Mouse (Mus musculus) gastrocnemius, postnatal 36 days (tissue): ENCODE results near the gene Ppp1r27. TPM values are rescaled to one million over a fixed set of nuclear protein-coding genes. Genes with fewer than 3 reads are reported as not detected.
"Not testable (repeated sequence)": the region's sequence is repeated elsewhere in the genome, so short reads cannot be mapped to it uniquely, and the experiment has no call there.

Source experiments
- DNase-seq, 2 experiments: peaks; one replicate each; pipeline ENCODE4 v3.0.0; 2022
- intact Hi-C: fragments of 180-260 bp; cut with DNase I; formaldehyde crosslinking; loops from one replicate; pipeline ENCODE4 v1.15.1; 2025
- long read RNA-seq, 2 experiments: library from polyadenylated mRNA; stranded (forward); transcript quantifications; one replicate each; pipeline ENCODE4 v2.0.0; 2021
- total RNA-seq, 2 experiments: library from RNA; stranded (reverse); gene quantifications; 2 replicates each; pipeline ENCODE4 v1.2.3; 2021

The Ppp1r27 gene
- 100 to 1,000 TPM; 153 to 173 TPM for total RNA-seq
- long read RNA-seq, experiment 1, transcript Ppp1r27-201 (3 exons, 771 nt): major isoform, 332 of 397 reads
- long read RNA-seq, experiment 1, partial matches to known transcripts: 36 of 397 reads
- long read RNA-seq, experiment 1, other reads (novel, unspliced or antisense): 29 of 397 reads
- long read RNA-seq, experiment 2, transcript Ppp1r27-201 (3 exons, 771 nt): major isoform, 479 of 569 reads
- long read RNA-seq, experiment 2, partial matches to known transcripts: 25 of 569 reads
- long read RNA-seq, experiment 2, other reads (novel, unspliced or antisense): 65 of 569 reads

GRCm38 (mm10) chr11:120550810-120551440, at the start of gene Ppp1r27:
TSS of gene Ppp1r27 (minus strand) at chr11:120551132.
- intact Hi-C loops: no loop called here
- no peak for DNase-seq

DNA sequence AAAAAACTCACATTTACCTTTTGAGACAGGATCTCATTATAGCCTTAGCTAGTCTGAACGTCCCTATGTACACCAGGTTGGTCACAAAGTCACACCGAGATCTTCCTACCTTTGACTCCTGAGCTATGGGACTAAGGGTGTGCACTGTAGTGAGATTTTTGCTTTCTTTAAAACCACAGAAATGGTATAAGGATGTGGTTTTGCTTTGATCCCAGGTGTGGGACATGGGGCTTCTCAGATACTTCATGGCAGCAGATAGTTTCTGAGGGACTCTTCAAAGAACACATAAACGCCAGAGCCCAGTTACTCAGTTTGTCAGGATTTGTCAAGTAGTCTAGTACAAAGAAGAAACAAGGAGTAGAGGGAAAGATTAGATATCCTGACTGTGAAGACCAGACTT, 49.8 kb upstream of the Ppp1r27 start:
- no peak for DNase-seq
- intact Hi-C loops: no loop called here

DNA sequence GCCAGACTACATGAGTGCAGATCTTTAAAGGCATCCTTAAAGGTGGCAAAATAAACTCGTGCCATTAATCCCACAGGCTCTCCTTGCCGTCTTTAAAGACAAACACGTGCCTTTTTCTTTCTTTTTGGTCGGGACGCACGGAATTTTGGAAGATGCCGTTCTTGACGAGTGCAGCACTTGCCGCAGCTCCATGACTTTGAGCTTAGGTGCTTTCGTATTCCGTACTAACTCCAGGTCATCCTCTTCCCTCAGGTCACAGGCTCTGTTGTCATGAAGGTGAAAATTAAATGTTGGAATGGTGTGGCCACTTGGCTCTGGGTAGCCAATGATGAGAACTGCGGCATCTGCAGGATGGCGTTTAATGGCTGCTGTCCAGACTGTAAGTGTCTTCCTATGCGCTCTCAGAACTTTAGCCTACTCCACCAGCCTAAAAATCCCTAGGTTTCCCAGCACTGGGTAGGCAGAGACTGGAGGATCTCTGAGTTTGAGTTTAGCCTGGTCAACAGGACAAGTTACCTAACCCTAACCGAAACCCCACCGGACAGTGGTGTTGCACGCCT, 48.1 kb upstream of the Ppp1r27 start:
- DNase-seq: no peak
- intact Hi-C loops: loop anchor here (2.0 kb wide), 1 partner anchor 18 kb away; the partner anchor contains the start of gene Arhgdia

- intact Hi-C loops: loop anchor here (2.0 kb wide), 1 partner anchor 18 kb away; the partner anchor contains the start of gene Arhgdia
- peak; percentile 87 to 90 for DNase-seq
Measured at GRCm38 (mm10) chr11:120598283-120598989, 47.5 kb upstream of the Ppp1r27 start, which contains the start of the genes Alyref and Anapc11. TSS of gene Alyref (minus strand) at chr11:120598365. TSS of gene Anapc11 (plus strand) at chr11:120598421.

DNA sequence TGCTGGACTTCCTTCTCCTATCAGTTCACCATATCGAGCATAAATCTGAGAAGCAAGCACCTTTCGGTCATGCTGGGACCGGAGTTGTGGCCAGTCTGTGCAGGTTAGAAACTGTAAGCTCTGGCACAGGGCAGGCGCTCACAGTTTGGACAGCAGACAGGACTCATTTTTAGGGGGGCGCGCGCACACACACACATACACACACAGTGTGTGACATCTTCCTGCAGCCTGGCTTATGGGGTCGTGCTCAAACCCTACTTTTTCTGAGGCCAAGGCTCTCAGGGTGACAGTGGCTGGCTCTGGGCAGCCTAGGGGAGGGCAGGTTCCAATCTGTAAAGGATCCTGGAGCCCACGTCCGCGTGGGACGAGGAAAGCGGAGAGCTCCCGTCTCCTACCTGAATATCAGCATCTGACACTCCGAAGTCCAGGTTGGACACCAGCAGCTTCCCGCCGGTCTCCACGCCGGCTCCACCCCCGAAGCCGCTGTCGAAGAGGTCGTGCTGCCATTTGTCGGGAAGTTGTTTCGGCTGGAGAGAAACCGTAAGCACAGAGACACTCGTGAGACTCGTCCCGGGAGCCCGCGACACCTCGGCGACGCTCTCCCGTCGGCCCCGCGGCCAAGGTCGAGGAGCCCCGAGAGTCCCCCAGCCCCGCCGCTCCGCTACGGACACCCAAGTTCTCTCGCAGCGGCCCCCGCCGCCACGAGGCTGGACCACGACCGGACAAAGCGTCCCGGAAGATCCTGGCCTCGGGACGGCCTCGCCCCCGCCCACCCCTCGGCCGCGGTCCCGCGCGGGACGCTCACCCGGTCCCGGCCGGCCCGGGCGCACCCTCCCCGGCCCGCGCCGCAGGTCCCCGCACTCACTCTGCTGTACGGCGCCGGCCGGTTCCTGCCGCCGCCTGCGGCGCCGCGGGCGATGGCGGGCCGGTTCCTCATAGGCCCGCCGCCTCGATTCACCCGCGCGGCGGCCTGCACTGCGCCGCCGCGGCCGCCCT, 46.6 kb upstream of the Ppp1r27 start:
- intact Hi-C loops: loop anchor here (2.0 kb wide), 1 partner anchor 17 kb away; the partner anchor contains the start of gene Arhgdia
- no peak for DNase-seq

GRCm38 (mm10) chr11:120588531-120588930, 37.6 kb upstream of the Ppp1r27 start:
- intact Hi-C loops: no loop called here
- no peak for DNase-seq

DNA sequence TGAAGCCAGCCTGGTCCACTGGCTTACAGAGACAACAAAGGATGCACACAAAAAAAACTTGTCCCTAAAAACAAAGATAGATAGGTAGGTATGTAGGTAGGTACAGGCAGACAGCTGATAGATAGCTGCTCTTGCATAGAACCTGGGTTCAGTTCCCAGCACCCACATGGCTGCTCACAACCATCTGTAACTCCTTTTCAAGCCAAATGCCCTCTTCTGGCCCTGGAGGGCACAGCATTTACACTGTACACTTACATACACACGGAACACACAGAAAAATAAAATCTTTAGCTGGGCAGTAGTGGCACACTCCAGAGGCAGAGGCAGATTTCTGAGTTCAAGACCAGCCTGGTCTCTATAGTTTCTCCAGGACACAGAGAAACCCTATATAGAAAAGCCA, 33.0 kb upstream of the Ppp1r27 start:
- no peak for DNase-seq
- intact Hi-C loops: no loop called here

DNA sequence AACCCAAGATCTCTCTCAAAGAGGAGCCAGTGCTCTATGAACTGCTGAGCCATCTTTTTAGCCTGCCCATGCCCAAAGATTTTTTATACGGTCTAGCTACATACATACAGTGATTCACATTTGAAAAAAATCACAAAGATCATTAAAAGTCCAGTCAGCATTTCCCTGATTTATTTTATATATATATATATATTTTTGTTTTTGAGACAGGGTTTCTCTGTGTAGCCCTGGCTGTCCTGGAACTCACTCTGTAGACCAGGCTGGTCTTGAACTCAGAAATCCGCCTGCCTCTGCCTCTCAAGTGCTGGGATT, 32.0 kb upstream of the Ppp1r27 start:
- DNase-seq, intact Hi-C loops: not testable (repeated sequence)

DNA sequence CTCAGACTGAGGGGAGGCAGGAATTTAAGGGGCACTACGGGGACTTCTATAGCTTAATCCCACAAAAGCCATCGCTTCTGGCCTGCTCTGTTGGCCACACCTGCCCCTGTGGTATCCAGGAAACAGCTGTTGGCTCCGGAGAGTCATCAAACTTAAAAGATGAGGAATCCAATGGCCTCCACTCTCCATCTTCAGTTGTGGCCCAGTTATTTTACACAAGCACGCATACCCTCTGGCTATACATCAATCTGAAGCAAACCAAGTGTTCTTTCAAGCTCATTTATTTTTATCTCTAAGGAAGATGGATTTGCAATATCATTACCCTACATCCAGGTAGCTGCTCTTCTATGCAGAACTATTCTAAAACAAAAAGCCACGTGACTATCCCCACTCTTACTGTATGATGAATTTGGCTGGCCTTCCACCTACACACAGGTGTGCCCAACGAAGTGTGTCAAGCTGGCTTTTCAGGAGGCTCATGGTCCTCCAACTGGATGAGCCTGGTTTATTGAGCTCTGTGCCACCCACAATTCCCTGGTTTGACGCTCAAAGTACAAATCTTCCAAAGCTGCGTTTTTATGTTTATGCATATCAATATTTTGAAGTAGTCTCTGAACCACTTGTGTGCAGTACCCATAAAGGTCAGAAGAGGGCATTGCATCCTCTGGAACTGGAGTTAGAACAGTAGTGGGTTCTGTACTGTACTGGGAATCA, 31.5 kb upstream of the Ppp1r27 start:
- intact Hi-C loops: no loop called here
- DNase-seq: no peak

DNA sequence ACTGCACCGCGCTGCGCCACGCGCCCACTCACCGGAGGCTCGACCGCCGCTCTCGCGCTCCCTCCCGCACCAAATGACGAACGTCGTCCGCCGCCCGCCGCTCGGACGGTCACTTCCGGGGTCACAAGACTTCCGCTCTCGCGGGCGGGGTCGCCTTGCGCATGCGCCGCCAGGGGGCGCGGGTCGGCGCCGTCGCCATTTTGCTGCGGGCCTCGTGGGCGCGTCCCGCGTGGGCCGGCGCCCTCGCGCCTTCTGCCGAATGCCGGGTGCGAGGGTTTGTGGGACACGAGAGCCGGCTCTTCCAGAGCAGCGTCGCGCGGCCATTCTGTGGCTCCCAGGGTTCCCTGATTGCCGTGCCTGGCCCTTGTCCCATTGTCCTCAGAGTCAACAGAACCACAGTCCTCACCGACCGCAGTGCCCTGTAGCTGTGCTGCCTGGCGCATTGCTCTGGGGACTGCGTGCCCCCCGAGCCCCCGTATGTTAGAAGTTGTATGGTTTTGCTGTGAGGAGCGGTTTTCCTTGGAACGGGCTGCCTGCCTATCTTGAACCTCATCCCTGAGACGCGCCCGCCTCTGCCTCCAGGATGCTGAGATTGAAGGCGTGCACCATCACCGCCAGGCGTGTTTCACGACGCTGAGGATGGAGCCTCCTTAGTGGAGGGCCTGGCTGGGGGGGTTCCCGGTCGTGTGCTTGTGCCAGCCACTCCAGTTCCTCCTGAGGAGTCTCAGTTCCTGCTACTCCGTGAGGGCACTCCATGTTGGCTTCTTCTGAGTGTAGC, 30.7 kb upstream of the Ppp1r27 start, which contains the start of gene Arhgdia:
Gene Arhgdia, minus strand, starts transcription at position 135 of the 778 bp plus-strand sequence.
- intact Hi-C loops: loop anchor here (2.0 kb wide), 1 partner anchor 17 kb away; the partner anchor contains the start of genes Alyref and Anapc11
- DNase-seq: peak; percentile 85 to 87

DNA sequence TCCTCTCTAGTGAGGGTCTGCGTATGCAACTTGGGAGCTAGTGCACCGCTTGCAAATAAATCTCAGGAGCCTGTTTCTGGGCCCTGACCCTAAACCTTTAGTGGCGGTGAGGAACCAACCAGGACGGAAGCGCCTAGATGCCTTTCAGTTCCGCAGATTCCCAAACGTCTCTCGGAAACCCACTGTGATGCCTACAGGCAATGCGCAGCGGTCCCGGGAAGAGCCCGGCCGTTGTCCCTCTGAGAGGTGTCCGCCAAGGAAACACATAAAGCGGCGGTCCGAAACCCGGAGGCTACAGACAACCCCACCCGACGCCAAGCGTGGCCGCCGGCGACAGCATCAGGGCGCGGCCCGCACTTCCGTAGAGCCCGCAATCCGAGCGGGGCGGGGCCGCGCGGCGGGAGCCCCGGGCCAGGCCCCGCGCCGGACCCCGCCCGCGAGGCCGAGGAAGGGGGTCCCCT, 30.0 kb upstream of the Ppp1r27 start:
- DNase-seq: no peak
- intact Hi-C loops: loop anchor here (2.0 kb wide), 1 partner anchor 18 kb away; the partner anchor contains the start of genes Alyref and Anapc11

DNA sequence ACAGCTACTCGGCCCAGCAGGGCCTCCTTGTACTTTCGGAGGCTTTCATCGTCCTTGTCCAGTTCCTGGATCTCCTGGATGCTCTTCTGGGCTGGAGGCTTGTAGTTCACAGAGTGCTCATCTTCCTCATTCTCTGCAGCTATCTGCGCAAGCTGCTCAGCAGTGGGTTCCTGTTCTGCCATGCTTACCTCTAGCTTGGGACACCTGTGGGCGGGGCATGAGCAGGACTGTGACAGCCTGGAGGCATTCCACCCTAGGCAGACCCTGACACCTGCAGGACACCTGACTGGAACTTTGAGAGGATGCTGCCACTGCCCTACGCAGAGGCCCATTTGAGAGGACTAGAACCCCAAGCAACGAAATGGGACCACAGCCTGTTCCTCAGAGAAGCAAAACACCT, 29.3 kb upstream of the Ppp1r27 start:
- DNase-seq: no peak
- intact Hi-C loops: loop anchor here (2.0 kb wide), 1 partner anchor 19 kb away; the partner anchor contains the start of genes Alyref and Anapc11

DNA sequence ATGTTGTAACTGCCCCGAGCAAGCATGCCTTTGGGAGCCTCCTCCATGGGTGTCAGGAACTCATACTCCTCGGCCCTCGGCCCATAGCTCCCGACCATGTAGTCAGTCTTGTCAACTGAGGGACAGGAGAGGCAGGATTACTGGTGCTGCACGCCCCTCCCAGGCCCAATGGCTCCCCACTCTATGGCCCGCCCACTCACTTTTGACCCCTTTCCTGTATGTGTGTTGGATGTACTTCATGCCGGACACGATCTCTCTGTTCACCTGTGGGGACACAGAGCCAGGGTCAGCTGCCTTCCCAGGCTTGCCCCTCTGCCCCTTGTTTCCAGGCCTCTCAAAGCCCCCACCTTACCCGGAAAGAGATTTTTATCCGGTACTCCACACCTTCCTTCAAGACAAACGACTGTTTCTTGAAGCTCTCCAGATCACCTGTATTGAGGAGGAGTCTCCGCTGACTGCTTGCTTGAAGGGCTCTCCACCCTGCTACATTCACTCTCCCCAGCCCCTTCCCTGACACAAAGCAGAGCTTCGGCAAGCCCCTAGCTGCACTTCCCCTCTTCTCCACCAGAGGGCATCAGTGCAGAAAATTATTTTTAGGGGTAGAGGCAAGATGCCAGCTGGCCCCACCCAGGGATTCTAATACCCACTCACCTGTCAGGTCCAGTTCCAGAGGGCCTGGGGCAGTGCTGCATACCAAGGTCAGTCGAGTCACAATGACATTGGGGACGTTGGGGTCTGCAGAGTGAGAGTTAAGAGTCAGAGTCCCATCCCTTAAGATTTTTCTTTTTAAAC, 28.6 kb upstream of the Ppp1r27 start:
- peak; percentile 60 to 63 for DNase-seq
- intact Hi-C loops: loop anchor here (2.0 to 5.0 kb wide), 2 partner anchors 19 to 33 kb away; partner anchors contain the start of genes Alyref and Anapc11

DNA sequence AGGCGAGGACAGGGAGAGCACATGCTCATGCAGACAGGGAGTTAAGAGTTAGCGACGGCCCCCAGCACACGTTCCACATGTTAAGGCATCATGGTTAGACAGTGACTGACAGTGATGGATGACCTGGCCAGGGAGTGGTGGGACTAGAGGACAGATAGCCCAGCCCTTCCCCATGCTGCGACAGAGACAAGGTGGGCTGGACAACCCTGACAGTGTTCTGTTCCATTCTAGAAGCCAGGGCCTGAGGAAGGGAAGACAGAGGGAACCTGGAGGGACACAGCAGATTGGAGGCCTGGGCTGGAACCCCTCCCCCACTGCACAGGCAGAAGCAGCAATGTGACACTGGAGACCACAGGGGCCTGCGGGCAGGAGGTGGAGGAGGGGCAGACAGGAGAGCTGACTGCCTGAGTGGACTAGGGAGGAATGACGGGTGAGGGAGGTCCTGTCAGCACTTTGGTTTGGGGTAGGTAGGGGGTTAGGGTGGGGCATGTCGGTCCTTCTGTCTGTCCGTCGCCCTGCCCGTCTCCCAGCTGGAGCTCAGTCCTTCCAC, 27.8 kb upstream of the Ppp1r27 start:
- intact Hi-C loops: loop anchor here (5.0 kb wide), 1 partner anchor 34 kb away; no protein-coding TSS in a partner anchor
- no peak for DNase-seq

- no peak for DNase-seq
- intact Hi-C loops: loop anchor here (5.0 kb wide), 1 partner anchor 34 kb away; no protein-coding TSS in a partner anchor
Measured at GRCm38 (mm10) chr11:120578024-120578693, 27.2 kb upstream of the Ppp1r27 start.
